Mouse (Mus musculus) gastrocnemius, adult 2 months (tissue): Measurements from ENCODE around the gene Il13. TPM values are rescaled to one million over a fixed set of nuclear protein-coding genes. Genes with fewer than 3 reads are reported as not detected.

Experiments used
- DNase-seq: peaks from one replicate; pipeline ENCODE4 v3.0.0; 2022
- H3K27ac ChIP-seq: fragments of 200-600 bp; 2 replicates; pipeline ENCODE4 v1.8.1; 2022; ENCODE audit warnings: mild to moderate bottlenecking
- H3K4me3 ChIP-seq: fragments of 200-600 bp; 2 replicates; pipeline ENCODE4 v1.8.1; 2022; ENCODE audit warnings: mild to moderate bottlenecking, moderate library complexity
- CTCF ChIP-seq: fragments of 200-600 bp; IDR thresholded peaks from 2 replicates; pipeline ENCODE4 v1.8.1; 2022; ENCODE audit warnings: antibody characterized with exemption, mild to moderate bottlenecking, moderate library complexity
- intact Hi-C: fragments of 180-260 bp; cut with DNase I; formaldehyde crosslinking; loops from one replicate; pipeline ENCODE4 v1.15.1; 2025
- total RNA-seq, 2 experiments: library from RNA; stranded (reverse); gene quantifications; 2 replicates each; pipeline ENCODE4 v1.2.3; 2021

Gene Il13
- total RNA-seq, 2 experiments from 2014 or later, result not detected

DNA sequence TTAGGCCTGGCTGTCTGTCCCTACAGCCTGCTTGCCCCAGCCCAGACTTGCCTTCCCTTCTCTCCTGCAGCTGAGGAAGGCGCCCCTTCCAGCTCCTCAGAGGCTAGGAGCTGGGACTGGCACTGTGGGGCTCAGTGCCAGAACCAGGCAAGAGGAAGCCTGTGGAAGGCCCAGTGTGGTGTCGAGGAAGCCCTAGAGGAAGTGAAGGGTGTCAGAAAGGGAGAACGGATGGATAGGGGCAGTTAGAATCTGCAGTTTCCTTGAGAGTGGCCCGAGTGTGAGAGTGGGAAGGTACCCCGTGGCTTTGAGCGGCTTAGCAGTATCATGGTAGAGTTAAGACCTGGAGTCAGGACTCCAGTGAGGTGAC lies 12.1 kb downstream of the Il13 start:
- no peak for TF ChIP-seq CTCF
- no peak overlapping the region for H3K4me3 ChIP-seq
- H3K27ac ChIP-seq, result no peak overlapping the region
- DNase-seq, result no peak
- intact Hi-C loops, result no loop called here

DNA sequence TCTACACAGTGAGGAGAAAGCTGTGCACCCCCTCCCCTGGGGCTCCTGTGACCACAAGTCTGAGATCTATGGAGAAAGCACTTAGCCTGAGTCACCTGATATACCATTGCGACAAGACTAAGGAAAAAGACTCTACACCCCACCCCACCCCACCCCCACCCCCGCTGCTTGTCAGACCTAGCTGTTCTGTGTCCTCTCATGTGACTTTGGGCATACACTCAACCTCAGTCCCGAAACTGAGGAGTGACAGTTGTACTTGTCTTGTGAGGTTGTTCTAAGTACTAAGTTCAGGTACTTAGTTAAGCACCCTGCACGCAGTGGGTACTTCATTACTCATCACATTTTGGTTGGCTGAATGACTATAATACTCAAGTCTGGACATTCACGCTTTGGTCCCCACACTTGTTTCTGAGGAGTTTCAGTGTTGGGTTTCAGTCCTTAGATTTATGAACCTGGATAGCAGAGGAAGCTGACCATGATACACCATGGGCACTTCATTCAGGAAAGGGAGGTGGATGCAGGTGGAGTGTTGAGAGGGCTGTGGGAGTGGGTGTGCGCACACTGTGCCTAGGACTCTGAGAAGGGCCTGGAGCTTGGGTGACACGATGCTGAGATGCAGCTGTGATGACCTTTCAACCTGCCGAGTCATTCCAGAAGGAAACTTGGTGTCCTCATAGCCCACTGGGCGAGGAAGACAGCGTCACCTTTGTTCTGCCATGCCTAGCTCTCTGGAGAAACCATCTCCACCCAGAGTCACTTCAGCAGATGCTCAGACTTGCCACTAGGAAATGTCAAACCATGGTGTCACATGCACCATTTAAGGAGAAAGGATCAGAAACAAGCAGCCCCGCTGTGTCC lies 12.7 kb downstream of the Il13 start:
- intact Hi-C loops, result no loop called here
- no peak for DNase-seq
- H3K27ac ChIP-seq, result no peak overlapping the region
- TF ChIP-seq CTCF, result no peak
- no peak overlapping the region for H3K4me3 ChIP-seq

GRCm38 (mm10) chr11:53620094-53620493 lies 14.4 kb downstream of the Il13 start:
- Histone ChIP-seq H3K4me3 (no peak overlapping the region), H3K27ac (no peak overlapping the region)
- no peak for TF ChIP-seq CTCF
- no peak for DNase-seq
- intact Hi-C loops, result no loop called here

- H3K4me3 ChIP-seq, result no peak overlapping the region
- no peak for TF ChIP-seq CTCF
- intact Hi-C loops, result no loop called here
- H3K27ac ChIP-seq, result no peak overlapping the region
- DNase-seq, result no peak
Measured at GRCm38 (mm10) chr11:53619428-53619827, 15.1 kb downstream of the Il13 start.

DNA sequence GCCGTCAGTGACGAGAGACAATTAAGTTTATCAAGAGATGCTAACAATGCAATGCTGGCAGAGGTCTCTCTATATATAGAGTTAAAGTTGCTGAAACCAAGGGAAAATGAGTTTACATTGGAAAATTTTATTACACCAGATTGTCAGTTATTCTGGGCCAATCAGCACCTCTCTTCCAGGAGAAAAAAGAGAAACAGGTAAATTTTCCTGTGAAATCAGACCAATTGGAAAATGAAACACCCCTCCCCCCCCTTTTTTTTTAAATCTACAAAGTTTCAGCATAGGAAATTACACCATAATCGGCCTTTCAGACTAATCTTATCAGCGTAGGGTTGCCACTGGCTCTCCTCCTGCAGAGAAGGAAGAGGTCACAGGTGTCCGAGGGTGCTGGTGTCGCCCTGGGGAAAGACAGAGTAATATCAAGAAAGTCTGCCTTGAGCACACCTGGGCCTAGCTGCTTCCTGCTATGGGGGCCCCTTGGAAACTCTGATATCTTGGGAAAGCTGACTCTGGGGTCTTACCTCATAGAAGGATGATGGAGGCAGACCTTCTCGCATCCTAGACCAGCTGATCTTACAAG lies 15.8 kb downstream of the Il13 start, which contains the start of gene Il4:
Gene Il4 (minus strand): TSS at position 51 of the 580 bp plus-strand sequence.
- Histone ChIP-seq H3K27ac (no peak within 1 kb of the TSS), H3K4me3 (no peak within 1 kb of the TSS)
- intact Hi-C loops, result no loop called here
- TF ChIP-seq CTCF, result no peak
- no peak for DNase-seq

DNA sequence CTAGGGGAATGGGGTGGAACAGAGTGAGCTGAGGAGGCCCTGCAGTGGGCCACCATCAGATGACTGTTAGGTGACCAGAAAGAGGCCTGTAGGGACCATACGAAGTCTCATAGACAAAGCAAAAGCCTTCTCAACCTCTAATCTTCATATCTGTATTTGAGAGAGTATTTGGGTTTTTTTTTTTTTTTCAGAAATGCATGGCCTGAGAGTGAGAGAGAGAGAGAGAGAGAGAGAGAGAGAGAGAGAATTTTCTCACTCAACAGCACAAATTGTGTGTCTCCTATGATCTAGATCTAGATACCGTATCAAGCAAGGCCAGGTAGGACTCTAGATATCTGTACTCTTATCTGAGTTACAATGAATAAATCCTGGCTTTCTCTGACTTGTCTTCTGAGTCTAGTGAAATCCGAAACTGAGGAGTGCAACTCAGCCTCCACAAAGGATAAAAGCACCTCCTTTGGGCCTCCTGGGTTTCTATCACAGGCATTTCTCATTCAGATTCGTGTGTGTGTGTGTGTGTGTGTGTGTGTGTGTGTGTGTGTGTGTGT lies 16.9 kb downstream of the Il13 start:
- no peak for DNase-seq
- TF ChIP-seq CTCF, result no peak
- H3K27ac ChIP-seq, result no peak overlapping the region
- no peak overlapping the region for H3K4me3 ChIP-seq
- intact Hi-C loops, result no loop called here

DNA sequence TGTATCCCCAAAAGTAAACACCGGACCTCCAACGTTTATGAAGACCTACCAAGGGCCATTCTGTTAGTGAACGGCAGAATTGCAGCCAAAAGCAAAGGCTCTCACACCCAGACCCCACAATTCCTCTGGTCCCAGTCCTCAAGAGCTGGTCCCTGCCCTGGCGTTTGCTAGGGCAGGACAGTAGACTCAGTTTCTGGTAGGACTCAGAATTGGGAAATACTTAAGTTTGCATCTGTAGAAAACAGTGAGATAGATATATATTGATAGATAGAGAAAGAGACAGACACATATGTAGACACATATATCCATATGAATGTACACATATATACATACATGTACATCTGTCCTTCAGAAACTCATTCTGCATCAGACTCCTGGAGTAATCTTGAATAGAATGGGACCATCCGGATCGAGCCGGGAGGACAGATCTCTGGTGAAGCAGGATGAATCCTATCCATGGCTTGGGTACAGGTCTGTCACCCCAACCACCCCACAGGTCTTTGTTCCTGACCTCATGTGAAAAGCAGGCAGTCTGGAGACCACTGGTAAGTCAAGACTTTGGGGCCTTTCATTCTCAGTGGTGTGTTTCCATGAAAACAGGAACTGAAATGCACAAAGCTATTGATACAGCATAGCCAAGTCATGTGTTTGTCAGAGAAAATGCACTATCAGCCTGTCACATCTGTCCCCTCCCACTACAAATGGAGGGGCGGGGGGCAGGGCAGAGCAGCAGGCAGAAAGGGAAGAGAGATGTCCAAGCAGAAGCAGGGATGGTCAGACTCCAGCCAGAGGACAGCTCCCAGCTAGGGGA lies 17.5 kb downstream of the Il13 start:
- H3K4me3 ChIP-seq, result no peak overlapping the region
- DNase-seq, result no peak
- no peak for TF ChIP-seq CTCF
- intact Hi-C loops, result no loop called here
- H3K27ac ChIP-seq, result no peak overlapping the region

GRCm38 (mm10) chr11:53615575-53615974 lies 18.9 kb downstream of the Il13 start:
- TF ChIP-seq CTCF, result no peak
- no peak for DNase-seq
- H3K4me3 ChIP-seq, result no peak overlapping the region
- intact Hi-C loops, result no loop called here
- H3K27ac ChIP-seq, result no peak overlapping the region

DNA sequence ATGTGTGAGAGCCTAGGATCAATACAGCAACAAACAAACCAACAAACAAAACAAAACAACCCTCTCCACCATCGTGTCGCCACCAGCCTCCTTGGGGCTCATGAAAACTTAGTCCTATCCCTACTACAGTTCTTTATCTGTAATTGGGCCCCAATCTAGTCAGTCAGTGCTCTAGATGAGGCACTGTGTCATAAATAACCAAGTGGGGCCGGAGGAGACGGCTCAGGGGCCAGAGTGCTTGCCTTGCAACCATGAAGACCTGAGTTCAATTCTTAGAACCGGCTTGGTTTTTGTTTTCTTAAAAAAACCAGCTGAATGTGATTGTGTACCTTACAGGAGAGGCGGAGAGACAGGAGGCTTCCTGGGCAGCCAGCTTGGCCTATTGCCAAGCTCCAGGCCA lies 19.3 kb downstream of the Il13 start:
- Histone ChIP-seq H3K4me3 (no peak overlapping the region), H3K27ac (no peak overlapping the region)
- DNase-seq, result no peak
- no peak for TF ChIP-seq CTCF
- intact Hi-C loops, result no loop called here

DNA sequence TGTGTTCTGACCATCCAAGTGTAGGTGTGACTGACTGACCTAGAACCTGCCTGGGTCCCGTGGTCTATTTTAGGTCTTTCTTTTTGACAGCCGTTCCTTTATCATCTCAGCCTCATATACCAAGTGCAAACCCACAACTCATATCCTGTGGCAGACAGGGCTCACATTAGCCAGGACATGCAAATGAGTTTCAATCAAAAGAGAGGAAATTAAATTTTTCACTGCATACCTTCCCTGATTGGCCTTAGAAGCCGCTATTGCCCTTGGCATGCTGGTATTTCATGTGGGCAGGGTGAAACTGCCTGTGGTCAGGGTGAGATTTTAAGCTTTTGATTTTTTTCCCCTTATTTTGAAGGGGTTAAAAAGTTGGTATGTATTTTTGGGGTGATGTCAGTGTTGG lies 24.8 kb downstream of the Il13 start:
- intact Hi-C loops, result no loop called here
- Histone ChIP-seq H3K27ac (no peak overlapping the region), H3K4me3 (no peak overlapping the region)
- DNase-seq, result no peak
- TF ChIP-seq CTCF, result no peak

GRCm38 (mm10) chr11:53609231-53609630 lies 25.3 kb downstream of the Il13 start:
- intact Hi-C loops, result no loop called here
- TF ChIP-seq CTCF, result no peak

DNA sequence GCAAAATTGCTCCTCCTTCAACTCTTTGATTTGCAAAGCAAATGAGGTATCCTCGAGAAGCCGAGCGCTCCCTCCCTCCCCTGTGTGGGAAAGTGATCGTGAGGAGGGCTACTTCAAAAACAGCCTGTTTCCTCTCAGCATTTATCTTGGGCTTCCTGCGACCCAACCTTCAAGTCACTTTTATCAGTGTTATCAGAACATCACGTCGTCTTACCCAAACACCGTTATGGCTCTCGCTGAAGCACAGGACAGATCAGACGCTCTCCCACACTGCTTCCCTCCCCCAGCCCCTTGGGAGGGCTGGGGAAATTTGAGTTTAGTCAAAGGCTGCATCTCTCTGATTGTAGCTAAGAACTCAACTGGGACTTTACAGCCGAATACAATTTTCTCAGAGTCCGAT lies 28.9 kb downstream of the Il13 start:
- intact Hi-C loops, result no loop called here
- Histone ChIP-seq H3K27ac (no peak overlapping the region), H3K4me3 (no peak overlapping the region)
- TF ChIP-seq CTCF, result no peak
- no peak for DNase-seq

More at GRCm38 (mm10) chr11:53609231-53609630, 25.3 kb downstream of the Il13 start:
- no peak overlapping the region for H3K27ac ChIP-seq
- DNase-seq, result no peak
- no peak overlapping the region for H3K4me3 ChIP-seq

GRCm38 (mm10) chr11:53604983-53605382 lies 29.5 kb downstream of the Il13 start:
- Histone ChIP-seq H3K27ac (no peak overlapping the region), H3K4me3 (no peak overlapping the region)
- peak; percentile 14; the same call in 1 of the 2 replicates for TF ChIP-seq CTCF
- intact Hi-C loops, result no loop called here
- no peak for DNase-seq
